Mouse (Mus musculus) spleen, adult 2 months (tissue): ENCODE results near the gene Tmprss2. TPM values are rescaled to one million over a fixed set of nuclear protein-coding genes. Genes with fewer than 3 reads are reported as not detected.
A peak's percentile ranks its signal among the peaks of the same experiment; 100 is the strongest.

Source experiments
- DNase-seq, 2 experiments: peaks; one replicate each; pipeline versions ENCODE4 v3.0.0 to v3.0.0-alpha.2; 2012 to 2021; ENCODE audit warnings: low spot score in 2 of 2, low read depth in 1 of 2
- H3K27ac ChIP-seq: fragments of 200-500 bp; 2 replicates; pipeline ENCODE4 v1.5.1; 2012; ENCODE audit warnings: low read length, inconsistent platforms; ENCODE audit not compliant: insufficient read depth
- H3K27me3 ChIP-seq: fragments of 200-500 bp; 2 replicates; pipeline ENCODE4 v1.6.1; 2012; ENCODE audit warnings: mild to moderate bottlenecking, moderate library complexity, low read length, inconsistent platforms; ENCODE audit not compliant: control insufficient read depth, insufficient read depth
- H3K36me3 ChIP-seq: fragments of 200-500 bp; 2 replicates; pipeline ENCODE4 v1.6.1; 2012; ENCODE audit warnings: mild to moderate bottlenecking, low read length, inconsistent platforms; ENCODE audit not compliant: control insufficient read depth, insufficient read depth
- H3K4me1 ChIP-seq: fragments of 200-500 bp; 2 replicates; pipeline ENCODE4 v1.6.1; 2011; ENCODE audit warnings: inconsistent platforms; ENCODE audit not compliant: control insufficient read depth, insufficient read depth, insufficient read length
- H3K4me3 ChIP-seq: fragments of 200-500 bp; 2 replicates; pipeline ENCODE4 v1.5.1; 2011; ENCODE audit warnings: mild to moderate bottlenecking, inconsistent platforms; ENCODE audit not compliant: insufficient read depth, insufficient read length; ENCODE audit errors: extremely low read depth
- CTCF ChIP-seq: fragments of 200-500 bp; IDR thresholded peaks from 2 replicates; pipeline ENCODE4 v1.5.1; 2011; ENCODE audit warnings: mild to moderate bottlenecking, inconsistent platforms; ENCODE audit not compliant: insufficient read depth, insufficient read length, insufficient replicate concordance; ENCODE audit errors: extremely low read depth
- POLR2A ChIP-seq: fragments of 200-500 bp; IDR thresholded peaks from 2 replicates; pipeline ENCODE4 v1.6.1; 2011; ENCODE audit warnings: low read depth, low read length, inconsistent platforms
- WGBS: fragments of 180-500 bp; shearing (Covaris S2); methylation state at CpG from one replicate; pipeline ENCODE4 v1.1.7; 2018; 5-methylcytosine and 5-hydroxymethylcytosine counted together
- polyA plus RNA-seq: library from polyadenylated mRNA; depleted of rRNA; stranded (reverse); fragments of >200 nt; gene quantifications from 2 replicates; pipeline ENCODE4 v1.2.3, GENCODE M21; 2012

The Tmprss2 gene
- polyA plus RNA-seq, 1 experiment: 0.12 TPM

DNA sequence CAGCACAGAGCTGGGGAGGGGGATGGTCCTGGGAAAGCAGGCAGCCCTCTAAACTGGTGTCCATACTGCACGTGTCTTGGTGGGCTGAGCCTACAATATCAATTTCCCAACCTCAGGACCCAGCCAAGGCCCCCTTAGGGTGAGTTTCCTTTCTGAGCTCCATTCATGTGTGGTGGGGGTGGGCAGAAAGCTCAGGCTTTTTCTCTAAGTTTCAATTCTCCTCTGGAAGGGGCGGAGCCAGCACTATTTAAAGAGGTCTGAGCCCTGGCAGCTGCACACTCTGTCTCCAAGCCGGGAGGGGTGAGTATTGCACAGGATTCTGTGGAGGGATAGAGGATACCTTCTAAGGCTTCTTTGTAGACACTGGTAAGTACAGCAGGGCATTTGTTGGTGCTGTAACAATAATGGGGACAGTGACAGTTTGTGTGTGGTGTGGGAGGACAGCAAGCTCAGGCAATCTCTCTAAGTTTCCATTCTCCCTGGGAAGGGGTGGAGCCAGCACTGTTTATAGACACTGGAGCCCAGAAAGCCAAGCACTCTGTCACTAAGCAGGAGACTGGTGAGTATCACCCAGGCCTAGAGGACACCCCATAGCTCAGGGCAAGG is 75.1 kb downstream of the Tmprss2 start:
- H3K4me1 ChIP-seq: peaks cover 17% of the 10 kb centered on the region
- peak; percentile 35 to 68 for DNase-seq
- TF ChIP-seq POLR2A: no peak; the same call in 1 of the 2 replicates
- no peak for TF ChIP-seq CTCF
- peak overlapping the region; percentile 84 for H3K27ac ChIP-seq
- peaks cover 6% of the 10 kb centered on the region for H3K36me3 ChIP-seq
- peak overlapping the region; percentile 42 for H3K4me3 ChIP-seq
- WGBS: 0% methylated on average over 3 of the region's 3 CpGs
- H3K27me3 ChIP-seq: no peaks in the 10 kb centered on the region

DNA sequence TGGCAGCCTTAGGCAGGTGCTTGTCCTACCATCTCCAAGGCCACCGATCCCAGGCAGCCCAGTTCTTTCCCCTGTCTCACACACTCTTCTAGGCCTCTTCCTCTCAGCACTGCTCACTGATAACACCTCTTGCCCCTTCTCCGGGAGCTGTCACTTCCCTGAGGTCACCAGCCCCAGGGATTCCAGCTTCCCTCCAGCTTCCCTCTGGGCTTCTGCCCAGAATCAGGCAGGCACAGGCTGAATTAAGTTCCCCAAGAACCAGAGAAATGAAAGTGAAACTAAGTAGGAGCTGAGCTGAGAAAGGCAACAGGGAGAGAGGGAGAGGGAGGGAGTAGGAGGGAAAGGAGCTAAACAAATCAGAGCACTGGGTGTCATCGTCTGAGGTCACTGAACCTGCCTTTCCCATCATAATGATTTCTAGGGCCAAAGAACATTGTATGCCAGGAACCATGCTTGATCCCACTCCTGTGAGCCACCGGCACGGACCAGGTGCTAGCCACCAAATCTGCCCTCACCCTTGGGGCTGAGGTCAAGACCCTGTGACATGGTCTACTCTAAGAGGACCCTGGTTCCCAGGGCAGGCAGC is 76.0 kb downstream of the Tmprss2 start:
- H3K27ac ChIP-seq: peak overlapping the region; percentile 84
- DNase-seq: no peak
- H3K4me1 ChIP-seq: peaks cover 17% of the 10 kb centered on the region
- peak overlapping the region; percentile 44; the same call in 1 of the 2 replicates for H3K4me3 ChIP-seq
- TF ChIP-seq POLR2A (no peak), CTCF (no peak)
- peaks cover 6% of the 10 kb centered on the region for H3K36me3 ChIP-seq
- H3K27me3 ChIP-seq: no peaks in the 10 kb centered on the region
- WGBS: 23% methylated on average over 5 of the region's 5 CpGs

DNA sequence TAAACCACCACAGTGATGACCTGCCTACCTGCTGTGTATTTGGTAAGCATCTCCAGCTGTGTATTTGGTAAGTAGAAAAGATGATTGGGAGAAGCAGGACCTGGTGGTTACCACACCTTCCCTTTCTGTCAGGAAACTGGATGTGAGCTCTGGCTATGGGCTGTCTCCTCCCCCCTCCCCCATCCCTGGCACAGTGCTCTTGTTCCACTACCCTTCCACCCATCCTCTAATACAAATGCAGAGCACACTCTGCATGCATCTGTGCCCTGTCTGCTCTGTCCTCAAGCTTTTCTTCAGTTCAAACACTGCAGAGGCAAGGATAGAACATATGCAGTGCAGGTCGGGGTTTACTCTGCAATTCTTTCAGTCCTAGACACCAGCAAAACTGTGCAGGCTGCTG is 76.5 kb downstream of the Tmprss2 start:
- WGBS: 22% methylated on average over 1 of the region's 1 CpGs
- no peak for TF ChIP-seq CTCF
- TF ChIP-seq POLR2A: no peak
- Histone ChIP-seq H3K36me3 (peaks cover 2% of the 10 kb centered on the region), H3K27me3 (no peaks in the 10 kb centered on the region), H3K27ac (peak overlapping the region; percentile 84), H3K4me1 (peaks cover 17% of the 10 kb centered on the region), H3K4me3 (peak overlapping the region; percentile 32; the same call in 1 of the 2 replicates)
- no peak for DNase-seq

DNA sequence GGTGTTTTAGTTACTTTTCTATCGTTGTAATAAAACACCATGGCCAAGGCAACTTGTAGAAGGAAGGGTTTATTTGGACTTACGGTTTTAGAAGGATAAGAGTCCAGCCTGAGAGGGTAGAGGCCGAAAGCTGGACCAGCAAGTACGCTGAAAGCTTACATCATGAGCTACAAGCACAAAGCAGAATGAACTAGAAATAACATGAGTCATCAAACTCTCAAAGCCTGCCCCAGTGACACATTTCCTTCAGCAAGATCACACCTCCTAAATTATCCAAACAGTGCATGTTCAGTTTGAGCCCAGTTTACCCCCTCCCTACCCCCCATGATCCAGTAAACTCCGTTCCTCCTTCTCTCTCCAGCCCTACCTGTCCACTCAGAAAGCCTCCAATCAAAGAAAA is 77.2 kb downstream of the Tmprss2 start:
- Histone ChIP-seq H3K36me3 (peaks cover 2% of the 10 kb centered on the region), H3K27ac (no peak overlapping the region), H3K4me3 (no peak overlapping the region), H3K4me1 (peaks cover 17% of the 10 kb centered on the region), H3K27me3 (no peaks in the 10 kb centered on the region)
- WGBS: 87% methylated on average over 5 of the region's 5 CpGs
- no peak for DNase-seq
- TF ChIP-seq CTCF (no peak), POLR2A (no peak)

DNA sequence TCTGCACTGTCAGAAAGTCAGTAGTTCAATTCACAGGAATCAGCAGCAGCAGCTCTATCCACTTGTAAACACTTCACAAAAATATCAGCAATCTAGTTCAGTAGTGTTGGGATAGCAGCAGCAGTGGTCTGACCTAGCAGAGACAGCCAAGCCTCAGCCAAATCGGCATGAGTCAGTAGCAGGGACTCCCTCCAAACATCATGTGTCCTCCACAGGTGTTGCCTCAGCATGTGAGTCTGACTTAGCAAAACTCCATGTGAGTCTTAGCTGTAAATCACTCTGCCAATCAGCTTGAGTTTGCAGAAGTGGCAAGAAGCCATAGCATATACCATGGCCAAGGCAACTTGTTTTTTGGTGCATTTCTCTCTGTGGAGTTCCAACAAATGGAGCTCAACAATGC is 77.9 kb downstream of the Tmprss2 start:
- Histone ChIP-seq H3K27me3 (no peaks in the 10 kb centered on the region), H3K4me1 (peaks cover 17% of the 10 kb centered on the region)
- WGBS: 63% methylated on average over 1 of the region's 1 CpGs

DNA sequence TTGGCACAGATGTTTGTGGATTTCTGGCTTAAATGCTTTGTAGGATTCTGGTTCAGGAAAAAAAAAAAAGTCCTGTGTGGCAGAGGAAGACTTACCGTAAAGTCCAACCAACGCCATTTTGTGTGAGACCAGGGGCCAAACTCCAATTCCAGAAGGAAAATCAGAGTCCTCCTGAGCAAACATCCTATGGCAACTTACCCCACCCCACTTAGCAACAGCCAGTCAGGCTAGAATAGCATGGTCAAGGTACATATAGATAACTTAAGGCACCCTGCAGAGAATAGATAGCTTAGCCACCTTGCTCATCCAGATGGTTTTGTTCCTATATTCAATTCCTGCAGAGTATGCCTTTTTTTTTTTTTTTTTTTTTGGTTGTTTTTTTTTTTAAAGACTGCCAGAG is 81.8 kb downstream of the Tmprss2 start:
- TF ChIP-seq POLR2A (no peak), CTCF (no peak)
- Histone ChIP-seq H3K4me3 (no peak overlapping the region), H3K4me1 (peaks cover 1% of the 10 kb centered on the region), H3K27me3 (no peaks in the 10 kb centered on the region), H3K36me3 (no peaks in the 10 kb centered on the region), H3K27ac (no peak overlapping the region)
- 97% methylated on average over 2 of the region's 2 CpGs for WGBS
- no peak for DNase-seq

More for the DNA sequence above, 77.9 kb downstream of the Tmprss2 start:
- Histone ChIP-seq H3K36me3 (no peaks in the 10 kb centered on the region), H3K4me3 (no peak overlapping the region), H3K27ac (no peak overlapping the region)
- TF ChIP-seq POLR2A: no peak
- TF ChIP-seq CTCF: no peak
- no peak for DNase-seq

DNA sequence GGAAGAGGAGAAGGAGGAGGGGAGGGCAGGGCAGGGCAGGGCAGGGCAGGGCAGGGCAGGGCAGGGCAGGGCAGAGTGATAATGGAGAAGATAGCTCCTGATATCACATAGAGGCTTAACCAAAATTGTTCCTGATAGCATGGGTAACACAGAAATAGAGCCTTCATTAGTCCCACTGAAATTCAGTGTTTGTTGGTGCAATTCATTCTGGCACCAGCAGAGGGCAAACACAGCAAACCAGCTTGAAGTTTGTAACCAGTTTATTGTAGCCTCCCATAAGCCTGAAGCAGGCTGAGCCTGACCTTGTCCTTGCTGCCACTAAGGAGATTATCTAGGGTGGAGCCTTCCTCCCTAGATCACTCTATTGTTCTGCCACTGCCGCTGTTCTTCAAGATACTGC is 88.0 kb downstream of the Tmprss2 start:
- peak in 1 of 2 experiments; percentile 40 for DNase-seq
- Histone ChIP-seq H3K27ac (no peak overlapping the region), H3K4me3 (no peak overlapping the region), H3K36me3 (no peaks in the 10 kb centered on the region), H3K27me3 (no peaks in the 10 kb centered on the region), H3K4me1 (no peaks in the 10 kb centered on the region)
- 25% methylated on average over 1 of the region's 1 CpGs for WGBS
- TF ChIP-seq CTCF (peak; percentile 24; the same call in 1 of the 2 replicates), POLR2A (no peak)
